Mouse (Mus musculus): ENCODE measurements at regions not wholly inside any gene's neighbourhood (a gene's known extent, or its start where the extent isn't known, plus 50 kb on each side); places are given as distances from the start of the nearest gene placed in this dataset.

GRCm38 (mm10) chrX:42332906-42333305 is 156.6 kb upstream of the Tex13c2 start:
- no peak for ATAC-seq (ENCODE audit: insufficient number of reproducible peaks, insufficient read depth, low FRiP score, low TSS enrichment, low read depth)
- no peaks in the 10 kb centered on the region for H3K4me1 ChIP-seq (replicated peaks)
- H3K36me3 ChIP-seq: no peaks in the 10 kb centered on the region
- no peak overlapping the region for H3K4me3 ChIP-seq (replicated peaks)
- H3K9me3 ChIP-seq: no peaks in the 10 kb centered on the region
- WGBS: 82% methylated on average over 7 of the region's 7 CpGs
- H3K9ac ChIP-seq (replicated peaks): no peak overlapping the region
- H3K27me3 ChIP-seq: no peaks in the 10 kb centered on the region
- no peak overlapping the region for H3K27ac ChIP-seq
- H3K4me2 ChIP-seq: no peak overlapping the region

- WGBS: 79% methylated on average over 4 of the region's 4 CpGs
- Histone ChIP-seq H3K4me1 (replicated peaks) (no peaks in the 10 kb centered on the region), H3K27ac (no peak overlapping the region), H3K36me3 (no peaks in the 10 kb centered on the region), H3K4me2 (no peak overlapping the region), H3K9ac (replicated peaks) (no peak overlapping the region), H3K4me3 (replicated peaks) (no peak overlapping the region), H3K9me3 (no peaks in the 10 kb centered on the region), H3K27me3 (no peaks in the 10 kb centered on the region)
- no peak for ATAC-seq (ENCODE audit: insufficient number of reproducible peaks, insufficient read depth, low FRiP score, low TSS enrichment, low read depth)
Measured at GRCm38 (mm10) chrX:42333631-42334030, 155.9 kb upstream of the Tex13c2 start.

DNA sequence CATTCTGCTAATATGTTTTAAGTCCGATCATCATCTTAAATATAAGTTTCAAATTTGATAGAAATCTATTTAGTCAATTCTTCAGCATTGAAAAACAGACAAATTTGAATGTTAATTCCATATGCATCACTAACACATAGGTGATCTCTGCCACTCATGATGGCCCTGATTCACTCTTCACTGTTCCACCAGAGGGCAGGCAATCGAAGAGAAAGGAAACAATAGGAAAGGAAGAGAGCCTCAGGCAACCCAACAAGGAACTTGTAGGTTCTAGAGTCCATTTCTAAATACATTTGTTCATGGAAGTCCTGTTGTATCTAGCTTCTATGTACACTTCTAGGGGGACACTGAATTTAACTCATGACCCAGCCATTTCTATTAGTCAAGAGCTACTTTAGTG is 154.7 kb upstream of the Tex13c2 start:
- Histone ChIP-seq H3K4me2 (no peak overlapping the region), H3K36me3 (no peaks in the 10 kb centered on the region), H3K9ac (replicated peaks) (no peak overlapping the region), H3K4me1 (replicated peaks) (no peaks in the 10 kb centered on the region), H3K4me3 (replicated peaks) (no peak overlapping the region), H3K27me3 (no peaks in the 10 kb centered on the region), H3K27ac (no peak overlapping the region), H3K9me3 (no peaks in the 10 kb centered on the region)
- WGBS: 90% methylated on average over 2 of the region's 2 CpGs
- no peak for ATAC-seq (ENCODE audit: insufficient number of reproducible peaks, insufficient read depth, low FRiP score, low TSS enrichment, low read depth)

- Histone ChIP-seq H3K27me3 (no peaks in the 10 kb centered on the region), H3K9me3 (no peaks in the 10 kb centered on the region), H3K4me2 (no peak overlapping the region), H3K4me1 (replicated peaks) (no peaks in the 10 kb centered on the region), H3K4me3 (replicated peaks) (no peak overlapping the region), H3K9ac (replicated peaks) (no peak overlapping the region), H3K27ac (no peak overlapping the region), H3K36me3 (no peaks in the 10 kb centered on the region)
- no peak for ATAC-seq (ENCODE audit: insufficient number of reproducible peaks, insufficient read depth, low FRiP score, low TSS enrichment, low read depth)
- 78% methylated on average over 3 of the region's 3 CpGs for WGBS
Measured at GRCm38 (mm10) chrX:42336772-42337171, 152.7 kb upstream of the Tex13c2 start.

DNA sequence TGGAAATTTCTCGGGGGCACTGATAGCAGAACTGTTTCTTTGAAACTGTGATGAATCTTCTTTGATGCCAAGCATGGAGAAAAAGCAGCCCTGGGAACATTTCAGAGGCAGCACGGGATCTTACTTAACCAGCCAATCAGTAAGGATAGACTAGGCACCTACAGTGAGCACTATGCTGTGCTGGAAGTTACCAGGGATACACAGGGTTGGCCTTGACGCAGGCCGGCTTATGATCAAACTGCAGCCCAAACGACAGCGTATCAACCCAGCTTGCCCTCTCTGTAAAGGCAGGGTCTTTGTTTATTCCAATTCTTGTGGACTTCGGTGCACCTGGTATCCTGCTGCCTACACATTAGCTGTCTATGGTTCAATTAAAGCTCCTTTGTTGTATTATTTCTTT is 147.1 kb upstream of the Tex13c2 start:
- ATAC-seq (ENCODE audit: insufficient number of reproducible peaks, insufficient read depth, low FRiP score, low TSS enrichment, low read depth): no peak
- 65% methylated on average over 7 of the region's 7 CpGs for WGBS

DNA sequence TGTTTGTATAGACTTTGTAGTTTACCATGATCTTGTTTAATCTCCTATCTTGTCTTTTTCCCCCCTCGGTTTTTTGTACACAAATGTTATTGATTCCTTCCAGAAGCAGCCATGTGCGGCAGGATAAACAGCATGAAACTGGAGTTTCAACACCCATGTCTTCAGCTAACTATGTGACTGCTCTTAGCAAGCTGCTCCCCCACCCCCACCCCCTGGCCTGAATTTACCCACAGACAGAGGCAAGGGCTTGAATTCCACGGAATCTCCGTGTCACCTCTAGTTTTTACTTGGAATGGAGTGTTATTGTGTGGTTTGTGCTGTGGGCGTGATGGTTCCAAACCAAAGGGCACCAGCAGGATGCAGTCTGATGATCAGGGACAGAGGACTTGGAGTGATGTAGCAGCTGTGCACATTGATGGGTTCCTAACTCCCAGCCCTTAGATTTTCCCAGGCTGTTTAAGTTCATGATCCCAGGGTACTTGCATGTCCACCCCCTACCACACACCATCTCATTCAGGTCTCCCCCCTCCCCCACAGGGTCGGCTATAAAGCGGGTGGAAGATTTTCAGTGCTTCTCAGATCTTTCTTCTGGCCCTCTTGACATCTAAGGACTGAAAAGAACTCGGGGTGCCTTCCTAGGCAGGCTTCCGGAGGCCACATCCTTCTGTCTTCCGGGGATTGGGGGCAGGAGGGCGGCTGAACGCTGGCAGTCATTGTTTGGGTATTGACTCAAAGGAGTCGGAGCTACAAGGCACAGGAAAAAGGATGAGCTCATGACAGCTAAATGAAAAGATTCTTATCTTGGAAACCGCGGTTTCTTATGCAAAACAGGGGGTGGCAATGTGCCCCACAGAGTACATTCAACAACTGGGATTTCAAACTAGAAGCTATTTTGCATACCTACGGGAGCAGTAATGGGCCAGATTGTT is 146.3 kb upstream of the Tex13c2 start:
- WGBS: 25% methylated on average over 16 of the region's 16 CpGs

More for the DNA sequence above, 147.1 kb upstream of the Tex13c2 start:
- no peak overlapping the region for H3K9ac ChIP-seq (replicated peaks)
- no peaks in the 10 kb centered on the region for H3K27me3 ChIP-seq
- no peak overlapping the region for H3K4me2 ChIP-seq
- no peaks in the 10 kb centered on the region for H3K36me3 ChIP-seq
- H3K4me1 ChIP-seq (replicated peaks): no peaks in the 10 kb centered on the region
- no peaks in the 10 kb centered on the region for H3K9me3 ChIP-seq
- H3K27ac ChIP-seq: no peak overlapping the region
- H3K4me3 ChIP-seq (replicated peaks): no peak overlapping the region

DNA sequence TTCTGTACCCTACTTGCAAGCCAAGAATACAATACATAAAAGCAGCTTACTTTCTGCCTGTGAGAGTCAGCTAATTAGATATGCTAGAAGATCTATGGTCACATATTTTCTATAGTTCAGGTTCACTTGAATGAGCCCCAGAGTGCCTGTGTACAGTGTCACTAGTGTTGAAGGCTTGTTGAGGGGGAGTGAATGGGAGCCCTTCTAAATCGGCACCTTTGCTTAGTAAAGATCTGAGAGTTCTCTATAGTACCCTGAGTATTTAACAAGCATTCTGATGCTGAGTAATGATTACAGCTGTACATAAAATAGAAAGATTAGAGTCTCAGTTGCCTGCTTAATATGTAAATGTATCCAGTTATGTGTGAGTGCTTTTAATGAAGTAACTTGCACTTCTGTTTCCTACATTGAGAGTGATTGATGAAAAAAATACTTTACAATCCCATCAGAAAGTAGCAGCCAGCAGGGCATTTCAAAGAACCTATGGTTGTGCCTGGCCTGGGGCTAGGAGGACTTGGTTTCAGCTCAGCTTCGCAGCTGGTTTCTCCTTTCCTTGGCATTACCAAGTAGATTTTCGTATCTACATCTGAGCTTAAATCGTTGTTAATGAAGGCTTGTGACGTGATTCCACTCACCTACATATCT is 136.8 kb upstream of the Tex13c2 start:
- Histone ChIP-seq H3K9ac (replicated peaks) (no peak overlapping the region), H3K27ac (no peak overlapping the region), H3K4me1 (replicated peaks) (no peaks in the 10 kb centered on the region), H3K36me3 (no peaks in the 10 kb centered on the region), H3K27me3 (no peaks in the 10 kb centered on the region), H3K4me2 (no peak overlapping the region), H3K4me3 (replicated peaks) (no peak overlapping the region), H3K9me3 (no peaks in the 10 kb centered on the region)
- no peak for ATAC-seq (ENCODE audit: insufficient number of reproducible peaks, insufficient read depth, low FRiP score, low TSS enrichment, low read depth)
- 77% methylated on average over 5 of the region's 5 CpGs for WGBS

More for the DNA sequence above, 146.3 kb upstream of the Tex13c2 start:
- no peaks in the 10 kb centered on the region for H3K36me3 ChIP-seq
- ATAC-seq (ENCODE audit: insufficient number of reproducible peaks, insufficient read depth, low FRiP score, low TSS enrichment, low read depth): no peak
- no peak overlapping the region for H3K4me2 ChIP-seq
- no peaks in the 10 kb centered on the region for H3K4me1 ChIP-seq (replicated peaks)
- H3K27ac ChIP-seq: no peak overlapping the region
- H3K9ac ChIP-seq (replicated peaks): no peak overlapping the region
- H3K27me3 ChIP-seq: no peaks in the 10 kb centered on the region
- H3K4me3 ChIP-seq (replicated peaks): no peak overlapping the region
- H3K9me3 ChIP-seq: no peaks in the 10 kb centered on the region

- Histone ChIP-seq H3K4me3 (replicated peaks) (no peak overlapping the region), H3K4me2 (peak overlapping the region; percentile 51), H3K9ac (replicated peaks) (no peak overlapping the region), H3K36me3 (no peaks in the 10 kb centered on the region), H3K27ac (no peak overlapping the region), H3K4me1 (replicated peaks) (no peaks in the 10 kb centered on the region), H3K27me3 (no peaks in the 10 kb centered on the region), H3K9me3 (no peaks in the 10 kb centered on the region)
- no peak for ATAC-seq (ENCODE audit: insufficient number of reproducible peaks, insufficient read depth, low FRiP score, low TSS enrichment, low read depth)
- WGBS: 42% methylated on average over 9 of the region's 12 CpGs
Measured at GRCm38 (mm10) chrX:42359381-42360172, 129.9 kb upstream of the Tex13c2 start.

GRCm38 (mm10) chrX:42360173-42360931 is 129.1 kb upstream of the Tex13c2 start:
- ATAC-seq (ENCODE audit: insufficient number of reproducible peaks, insufficient read depth, low FRiP score, low TSS enrichment, low read depth): no peak
- H3K27me3 ChIP-seq: no peaks in the 10 kb centered on the region
- no peak overlapping the region for H3K9ac ChIP-seq (replicated peaks)
- no peaks in the 10 kb centered on the region for H3K36me3 ChIP-seq
- H3K4me2 ChIP-seq: peak overlapping the region; percentile 51
- H3K27ac ChIP-seq: no peak overlapping the region
- H3K4me1 ChIP-seq (replicated peaks): no peaks in the 10 kb centered on the region
- H3K4me3 ChIP-seq (replicated peaks): peak overlapping the region; percentile 16
- no peaks in the 10 kb centered on the region for H3K9me3 ChIP-seq
- WGBS: 17% methylated on average over 15 of the region's 15 CpGs

GRCm38 (mm10) chrX:42360973-42361372 is 128.5 kb upstream of the Tex13c2 start:
- no peak overlapping the region for H3K27ac ChIP-seq
- WGBS: 27% methylated on average over 6 of the region's 6 CpGs
- no peak overlapping the region for H3K9ac ChIP-seq (replicated peaks)

More at GRCm38 (mm10) chrX:42360973-42361372, 128.5 kb upstream of the Tex13c2 start:
- ATAC-seq (ENCODE audit: insufficient number of reproducible peaks, insufficient read depth, low FRiP score, low TSS enrichment, low read depth): no peak
- peak overlapping the region; percentile 16 for H3K4me3 ChIP-seq (replicated peaks)
- peak overlapping the region; percentile 51 for H3K4me2 ChIP-seq
- no peaks in the 10 kb centered on the region for H3K36me3 ChIP-seq
- H3K27me3 ChIP-seq: no peaks in the 10 kb centered on the region
- H3K9me3 ChIP-seq: no peaks in the 10 kb centered on the region
- no peaks in the 10 kb centered on the region for H3K4me1 ChIP-seq (replicated peaks)
